Comparison of ENCODE assay signal across 9 mouse cellular contexts in the genomic region with DNA sequence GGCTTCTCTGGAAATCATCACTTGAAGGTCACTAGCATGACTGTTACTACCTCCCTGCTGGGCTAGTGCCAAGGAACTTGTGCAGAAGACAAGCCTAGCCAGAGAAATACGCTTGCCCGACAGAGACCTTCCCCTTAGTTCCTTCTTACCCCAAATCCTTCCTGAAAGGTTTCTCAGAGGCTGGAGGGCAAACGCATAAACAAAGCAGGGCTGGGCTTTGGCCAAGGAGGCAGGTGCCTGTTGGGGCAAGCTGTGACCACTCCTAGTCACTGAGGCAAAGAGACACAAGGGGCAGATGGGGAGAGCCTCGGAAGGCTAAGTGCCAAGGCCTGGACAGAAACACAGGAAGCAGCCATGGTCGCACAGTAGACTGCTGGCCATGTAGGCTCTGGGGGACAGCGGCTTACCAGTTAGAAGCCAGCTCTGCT. TPM values are rescaled to one million over a fixed set of nuclear protein-coding genes. Genes with fewer than 3 reads are reported as not detected.
DNase-seq lines count a peak whose midpoint lies in the region; ATAC-seq and TF ChIP-seq lines count a peak whose summit lies in the region.
"Had no signal": no experiment of that assay in that cellular context is flagged by ENCODE, and none has a peak within 500 bp of the region (broad histone marks: within the 10 kb centered on the region; RNA-seq: fewer than 3 reads in every experiment).

No protein-coding gene starts in this region.

- H3K9ac ChIP-seq in stomach, embryonic 15.5 days, result no peak overlapping the region

- WGBS in stomach, embryonic 15.5 days, result 50% methylated on average over 6 of the region's 6 CpGs

- no peak for ATAC-seq in stomach, embryonic 15.5 days (ENCODE audit: insufficient read depth, low FRiP score, low read depth)
- no peak for ATAC-seq in CD4-positive, CD25-positive, alpha-beta regulatory T cell, adult 4 months

- no peak overlapping the region for H3K27ac ChIP-seq in gastrocnemius, adult 2 months
- H3K27ac ChIP-seq in stomach, embryonic 15.5 days, result 0 out of 2 replicates have a peak overlapping the region, but pooled peaks have one; percentile 36
- H3K27ac ChIP-seq: macrophage had no signal

- H3K9me3 ChIP-seq in stomach, embryonic 15.5 days, result no peaks in the 10 kb centered on the region

- intact Hi-C loops in gastrocnemius, adult 2 months (cut with DNase I), result no loop called here

- no peak overlapping the region for H3K4me3 ChIP-seq in gastrocnemius, adult 2 months
- no peak overlapping the region for H3K4me3 ChIP-seq in stomach, embryonic 15.5 days (replicated peaks)

- no peak overlapping the region for H3K4me2 ChIP-seq in stomach, embryonic 15.5 days

- no peaks in the 10 kb centered on the region for H3K36me3 ChIP-seq in stomach, embryonic 15.5 days

- peaks cover 4% of the 10 kb centered on the region; the same call in 1 of the 2 replicates for H3K4me1 ChIP-seq in stomach, embryonic 15.5 days

- DNase-seq in gastrocnemius, adult 2 months, result peak; percentile 46
- DNase-seq in gastrocnemius, postnatal 4 days (ENCODE audit: low spot score in 2 of 2), result no peak
- peak; percentile 12 for DNase-seq in Muller cell, postnatal 12 days (ENCODE audit: inconsistent ontology term)
- peak; percentile 86 to 89 for DNase-seq in cerebellum, postnatal 25 days
- peak; percentile 11 to 14 for DNase-seq in kidney, adult 8-10 months
- DNase-seq in retina, embryonic 14.5 days (ENCODE audit: low spot score), result no peak

- no peaks in the 10 kb centered on the region for H3K27me3 ChIP-seq in stomach, embryonic 15.5 days (replicated peaks)

- no peak for TF ChIP-seq CTCF in gastrocnemius, adult 2 months (IDR thresholded peaks at IDR 0.05)

RNA-seq across cellular contexts. Expression of gene Atp1b3, which starts 37.7 kb away (rescaled TPM):
- 10 to 100 TPM; 31.2 to 31.4 TPM for total RNA-seq in gastrocnemius, adult 2 months (2021)
- total RNA-seq in gastrocnemius, postnatal 4 days (2021), result 10 to 100 TPM; 76.5 to 84.8 TPM
- polyA plus RNA-seq in stomach, embryonic 15.5 days (2015; fragmentation: Nextera tagmentation; extraction: Ambion mirVana), result 164 and 165 TPM in 2 replicates
- polyA plus RNA-seq in CD4-positive, CD25-positive, alpha-beta regulatory T cell, adult 4 months (2017; shearing (Covaris generic)), result 100 to 1,000 TPM; 219 to 284 TPM

Comparison
In these comparisons a context has a peak if more than half of its experiments do, and no peak if none do; other contexts are left out.
1. DNase-seq: peak in gastrocnemius, adult 2 months (single experiment), Muller cell, postnatal 12 days (single experiment), cerebellum, postnatal 25 days (2 of 2) and kidney, adult 8-10 months (2 of 2); none in gastrocnemius, postnatal 4 days (0 of 2) and retina, embryonic 14.5 days (single experiment).